Mouse (Mus musculus) liver, embryonic 16.5 days (tissue): ENCODE measurements around the gene Spsb3. TPM values are rescaled to one million over a fixed set of nuclear protein-coding genes. Genes with fewer than 3 reads are reported as not detected.

Experiments used
- ATAC-seq: fragments of 200-750 bp; cut with Nextera tagmentation; 2 replicates; pipeline ENCODE4 v1.8.0; 2017; ENCODE audit warnings: low read depth, mild to moderate bottlenecking, moderate number of reproducible peaks, moderate library complexity
- H3K27ac ChIP-seq: fragments of 300-500 bp; sonication (generic); 2 replicates; pipeline ENCODE4 v1.5.1; 2014; ENCODE audit warnings: mild to moderate bottlenecking, low read length
- H3K27me3 ChIP-seq: fragments of 300-500 bp; sonication (generic); 2 replicates; pipeline ENCODE4 v1.6.1; 2014; ENCODE audit warnings: low read depth, low read length, mixed read lengths; ENCODE audit not compliant: control insufficient read depth, insufficient read depth
- H3K36me3 ChIP-seq: fragments of 300-500 bp; sonication (generic); 2 replicates; pipeline ENCODE4 v1.6.1; 2014; ENCODE audit warnings: mild to moderate bottlenecking; ENCODE audit not compliant: control insufficient read depth, insufficient read depth
- H3K4me1 ChIP-seq: fragments of 300-500 bp; sonication (generic); 2 replicates; pipeline ENCODE4 v1.6.1; 2014; ENCODE audit warnings: low read depth, low read length, mixed read lengths; ENCODE audit not compliant: control insufficient read depth
- H3K4me2 ChIP-seq: fragments of 300-500 bp; sonication (generic); 2 replicates; pipeline ENCODE4 v1.6.1; 2014; ENCODE audit warnings: low read depth, low read length, mixed read lengths
- H3K4me3 ChIP-seq: fragments of 300-500 bp; sonication (generic); 2 replicates; pipeline ENCODE4 v1.5.1; 2014; ENCODE audit warnings: low read depth, mild to moderate bottlenecking, low read length
- H3K9ac ChIP-seq: fragments of 300-500 bp; sonication (generic); 2 replicates; pipeline ENCODE4 v1.6.1; 2014; ENCODE audit warnings: low read depth, low read length
- H3K9me3 ChIP-seq: fragments of 300-500 bp; sonication (generic); replicated peaks from 2 replicates; pipeline ENCODE4 v1.6.1; 2016; ENCODE audit warnings: low read length; ENCODE audit not compliant: control insufficient read depth
- WGBS: fragments of 180-500 bp; shearing (Covaris S2); extraction: QIAGEN DNeasy Blood & Tissue Kit; methylation state at CpG from one replicate; pipeline ENCODE4 v1.1.7; 2014; ENCODE audit not compliant: insufficient replicate concordance; 5-methylcytosine and 5-hydroxymethylcytosine counted together
- polyA plus RNA-seq: library from polyadenylated mRNA; unstranded; fragments of >200 nt; fragmentation: Nextera tagmentation; extraction: Ambion mirVana; gene quantifications from 2 replicates; pipeline ENCODE4 v1.2.1, GENCODE M21; 2015

The Spsb3 gene
- 38.9 and 40.3 TPM in 2 replicates for polyA plus RNA-seq

- H3K4me3 ChIP-seq, result peak within 1 kb of the TSS; percentile 94
- H3K4me2 ChIP-seq, result peak within 1 kb of the TSS; percentile 90
- no peaks in the 10 kb centered on the region for H3K27me3 ChIP-seq
- peaks cover 48% of the 10 kb centered on the region for H3K36me3 ChIP-seq
- ATAC-seq, result peak; percentile 93
- peaks cover 28% of the 10 kb centered on the region for H3K4me1 ChIP-seq
- H3K27ac ChIP-seq, result peak within 1 kb of the TSS; percentile 92
- peak within 1 kb of the TSS; percentile 98 for H3K9ac ChIP-seq
- under 1% methylated on average over 69 of the region's 69 CpGs for WGBS
- H3K9me3 ChIP-seq, result no peaks in the 10 kb centered on the region
Observed at GRCm38 (mm10) chr17:24886134-24886931, at the start of gene Spsb3, which contains the start of gene Nubp2. TSS of gene Spsb3 (plus strand) at chr17:24886643. TSS of gene Nubp2 (minus strand) at chr17:24886349.

GRCm38 (mm10) chr17:24839842-24840241, 46.6 kb upstream of the Spsb3 start, which contains the start of gene Hagh:
TSS of gene Hagh (plus strand) at chr17:24840143.
- H3K36me3 ChIP-seq, result no peaks in the 10 kb centered on the region
- H3K27me3 ChIP-seq, result peaks cover 6% of the 10 kb centered on the region; the same call in 1 of the 2 replicates
- no peak within 1 kb of the TSS for H3K27ac ChIP-seq
- H3K4me3 ChIP-seq, result no peak within 1 kb of the TSS
- H3K9ac ChIP-seq, result no peak within 1 kb of the TSS
- no peaks in the 10 kb centered on the region; the same call in 1 of the 2 replicates for H3K4me1 ChIP-seq
- no peak within 1 kb of the TSS for H3K4me2 ChIP-seq
- H3K9me3 ChIP-seq, result no peaks in the 10 kb centered on the region
- ATAC-seq, result no peak
- 55% methylated on average over 8 of the region's 8 CpGs for WGBS

GRCm38 (mm10) chr17:24840341-24840740, 46.1 kb upstream of the Spsb3 start:
- Histone ChIP-seq H3K4me1 (no peaks in the 10 kb centered on the region; the same call in 1 of the 2 replicates), H3K27ac (no peak overlapping the region), H3K4me2 (no peak overlapping the region), H3K36me3 (no peaks in the 10 kb centered on the region), H3K4me3 (no peak overlapping the region), H3K9me3 (no peaks in the 10 kb centered on the region), H3K9ac (no peak overlapping the region), H3K27me3 (peaks cover 6% of the 10 kb centered on the region; the same call in 1 of the 2 replicates)
- no peak for ATAC-seq
- 39% methylated on average over 5 of the region's 5 CpGs for WGBS

- Histone ChIP-seq H3K9me3 (no peaks in the 10 kb centered on the region), H3K4me2 (no peak overlapping the region), H3K27me3 (peaks cover 3% of the 10 kb centered on the region; the same call in 1 of the 2 replicates), H3K9ac (no peak overlapping the region), H3K27ac (no peak overlapping the region), H3K4me3 (no peak overlapping the region), H3K4me1 (no peaks in the 10 kb centered on the region; the same call in none of the 2 replicates), H3K36me3 (no peaks in the 10 kb centered on the region)
- 56% methylated on average over 4 of the region's 4 CpGs for WGBS
- ATAC-seq, result peak; percentile 59; the same call in 1 of the 2 replicates
Observed at GRCm38 (mm10) chr17:24841133-24841532, 45.3 kb upstream of the Spsb3 start.

GRCm38 (mm10) chr17:24842631-24843030, 43.8 kb upstream of the Spsb3 start:
- H3K9ac ChIP-seq, result no peak overlapping the region
- H3K9me3 ChIP-seq, result no peaks in the 10 kb centered on the region
- peaks cover 8% of the 10 kb centered on the region for H3K4me1 ChIP-seq
- no peak overlapping the region for H3K4me3 ChIP-seq
- ATAC-seq, result no peak
- 0 out of 2 replicates have a peak, but pooled peaks cover 3% of the 10 kb centered on the region for H3K27me3 ChIP-seq
- WGBS, result 38% methylated on average over 2 of the region's 2 CpGs
- no peaks in the 10 kb centered on the region; the same call in 1 of the 2 replicates for H3K36me3 ChIP-seq
- H3K27ac ChIP-seq, result no peak overlapping the region
- H3K4me2 ChIP-seq, result no peak overlapping the region

GRCm38 (mm10) chr17:24844525-24844924, 41.9 kb upstream of the Spsb3 start:
- 0 out of 2 replicates have a peak, but pooled peaks cover 3% of the 10 kb centered on the region for H3K27me3 ChIP-seq
- H3K4me2 ChIP-seq, result no peak overlapping the region
- H3K4me3 ChIP-seq, result no peak overlapping the region
- no peak overlapping the region for H3K9ac ChIP-seq
- no peaks in the 10 kb centered on the region for H3K9me3 ChIP-seq
- peaks cover 9% of the 10 kb centered on the region for H3K4me1 ChIP-seq
- no peaks in the 10 kb centered on the region; the same call in 1 of the 2 replicates for H3K36me3 ChIP-seq
- H3K27ac ChIP-seq, result no peak overlapping the region
- no peak for ATAC-seq
- 56% methylated on average over 9 of the region's 9 CpGs for WGBS

GRCm38 (mm10) chr17:24847386-24847785, 39.1 kb upstream of the Spsb3 start:
- Histone ChIP-seq H3K36me3 (no peaks in the 10 kb centered on the region; the same call in 1 of the 2 replicates), H3K4me3 (peak overlapping the region; percentile 47), H3K4me1 (peaks cover 15% of the 10 kb centered on the region), H3K4me2 (peak overlapping the region; percentile 72), H3K27me3 (no peaks in the 10 kb centered on the region), H3K27ac (peak overlapping the region; percentile 73), H3K9ac (peak overlapping the region; percentile 49), H3K9me3 (no peaks in the 10 kb centered on the region)
- WGBS, result 77% methylated on average over 1 of the region's 1 CpGs
- ATAC-seq, result no peak

GRCm38 (mm10) chr17:24848600-24849031, 37.8 kb upstream of the Spsb3 start:
- H3K9me3 ChIP-seq, result no peaks in the 10 kb centered on the region
- H3K27ac ChIP-seq, result peak overlapping the region; percentile 98
- peak overlapping the region; percentile 68 for H3K9ac ChIP-seq
- ATAC-seq, result peak; percentile 38
- no peaks in the 10 kb centered on the region for H3K27me3 ChIP-seq
- H3K4me2 ChIP-seq, result peak overlapping the region; percentile 72
- H3K4me3 ChIP-seq, result peak overlapping the region; percentile 98
- H3K36me3 ChIP-seq, result peaks cover 12% of the 10 kb centered on the region
- H3K4me1 ChIP-seq, result peaks cover 15% of the 10 kb centered on the region

- Histone ChIP-seq H3K4me2 (peak overlapping the region; percentile 72), H3K9ac (peak overlapping the region; percentile 93), H3K27ac (peak overlapping the region; percentile 99), H3K4me1 (peaks cover 15% of the 10 kb centered on the region), H3K9me3 (no peaks in the 10 kb centered on the region), H3K4me3 (peak overlapping the region; percentile 98), H3K36me3 (peaks cover 19% of the 10 kb centered on the region), H3K27me3 (no peaks in the 10 kb centered on the region)
- WGBS, result under 1% methylated on average over 21 of the region's 21 CpGs
- peak; percentile 22 for ATAC-seq
Observed at GRCm38 (mm10) chr17:24849733-24850064, 36.7 kb upstream of the Spsb3 start.
